Mouse (Mus musculus): ENCODE results near the gene Gm21970.

DNA sequence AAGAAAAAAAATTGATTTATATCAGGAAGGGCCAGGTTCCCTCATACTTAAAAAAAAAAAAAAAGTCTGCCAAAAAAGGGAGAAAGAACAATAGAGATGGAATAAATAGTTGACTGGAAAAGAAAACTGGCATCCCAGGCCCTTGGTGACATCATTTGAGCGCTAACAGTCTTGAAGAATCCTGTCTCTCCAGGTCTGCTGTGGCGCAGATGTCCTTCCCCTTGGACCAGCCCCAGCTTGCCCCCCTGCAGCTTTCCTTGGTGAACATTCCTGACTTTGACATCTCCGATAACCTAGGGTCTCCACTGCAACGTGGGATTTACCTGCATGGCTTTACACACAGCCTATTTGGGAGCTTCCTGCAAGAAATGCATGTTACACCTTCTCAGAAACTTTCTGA is 9.9 kb upstream of the Gm21970 start:
- TF ChIP-seq CTCF (IDR thresholded peaks at IDR 0.05; ENCODE audit: low read depth, low read length): no peak
- TF ChIP-seq POLR2A (IDR thresholded peaks at IDR 0.05; ENCODE audit: insufficient read depth, low read length): no peak
- TF ChIP-seq EP300 (IDR thresholded peaks at IDR 0.05; ENCODE audit: insufficient read depth, low read depth, low read length): no peak

Data from ES-Bruce4 (cell line).